Mouse (Mus musculus): Measurements from ENCODE around the gene T. TPM values are rescaled to one million over a fixed set of nuclear protein-coding genes. Genes with fewer than 3 reads are reported as not detected.
"Not testable (repeated sequence)": the region's sequence is repeated elsewhere in the genome, so short reads cannot be mapped to it uniquely, and the experiment has no call there.

T gene
- polyA plus RNA-seq, 1 experiment from 2014 or later, result not detected

- 63% methylated on average over 4 of the region's 4 CpGs for WGBS
- H3K4me2 ChIP-seq (replicated peaks; ENCODE audit: low read depth), result no peak overlapping the region
- ATAC-seq (ENCODE audit: low FRiP score, low TSS enrichment) (no peak), DNase-seq (ENCODE audit: low spot score) (no peak)
- no peak overlapping the region for H3K4me3 ChIP-seq (ENCODE audit: low read depth, low read length)
- H3K9ac ChIP-seq (ENCODE audit: low read length), result no peak overlapping the region
- no peaks in the 10 kb centered on the region; the same call in 1 of the 2 replicates for H3K27me3 ChIP-seq (ENCODE audit: control insufficient read depth, insufficient read depth, low read length)
- H3K9me3 ChIP-seq (ENCODE audit: control insufficient read depth, low read length), result no peaks in the 10 kb centered on the region
- H3K4me1 ChIP-seq (replicated peaks; ENCODE audit: control insufficient read depth, insufficient read depth), result no peaks in the 10 kb centered on the region
- no peak for TF ChIP-seq CTCF (IDR thresholded peaks at IDR 0.05; ENCODE audit: low read depth)
- H3K27ac ChIP-seq (replicated peaks), result no peak overlapping the region
- H3K36me3 ChIP-seq (ENCODE audit: control insufficient read depth, insufficient read depth, low read length), result no peaks in the 10 kb centered on the region
Measured at GRCm38 (mm10) chr17:8390487-8390886, 43.7 kb upstream of the T start.

GRCm38 (mm10) chr17:8396371-8396770 lies 37.9 kb upstream of the T start:
- ATAC-seq (ENCODE audit: low FRiP score, low TSS enrichment) (no peak), DNase-seq (ENCODE audit: low spot score) (no peak)
- no peak overlapping the region for H3K9ac ChIP-seq (ENCODE audit: low read length)
- no peak overlapping the region for H3K4me2 ChIP-seq (replicated peaks; ENCODE audit: low read depth)
- TF ChIP-seq CTCF (IDR thresholded peaks at IDR 0.05; ENCODE audit: low read depth) (no peak), EP300 (optimal IDR thresholded peaks at IDR 0.05) (no peak)
- H3K27me3 ChIP-seq (ENCODE audit: control insufficient read depth, insufficient read depth, low read length), result no peaks in the 10 kb centered on the region
- H3K4me1 ChIP-seq (replicated peaks; ENCODE audit: control insufficient read depth, insufficient read depth), result no peaks in the 10 kb centered on the region
- no peak overlapping the region for H3K27ac ChIP-seq (replicated peaks)
- no peak overlapping the region for H3K4me3 ChIP-seq (ENCODE audit: low read depth, low read length)
- no peaks in the 10 kb centered on the region for H3K9me3 ChIP-seq (ENCODE audit: control insufficient read depth, low read length)
- WGBS, result 48% methylated on average over 4 of the region's 4 CpGs
- no peaks in the 10 kb centered on the region for H3K36me3 ChIP-seq (ENCODE audit: control insufficient read depth, insufficient read depth, low read length)

DNA sequence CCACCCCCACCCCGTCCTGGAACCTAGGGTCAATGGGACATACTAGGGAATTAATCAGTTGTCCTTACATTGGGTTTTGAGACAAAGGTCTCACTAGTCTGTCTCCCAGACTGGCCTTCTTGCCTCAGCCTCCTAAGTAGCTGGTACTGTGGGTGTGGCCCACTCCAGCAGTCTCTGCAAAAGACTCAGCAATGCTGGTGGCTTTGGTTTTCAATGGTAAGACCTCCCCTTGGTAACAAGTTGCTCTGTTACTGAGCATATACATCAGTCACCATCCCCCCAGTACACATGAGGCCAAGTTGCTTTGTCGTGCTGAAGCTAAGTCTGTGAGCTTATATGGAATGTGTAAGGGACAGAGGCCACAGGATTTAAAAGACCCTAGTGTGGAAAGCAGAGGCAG lies 36.3 kb upstream of the T start:
- no peaks in the 10 kb centered on the region for H3K27me3 ChIP-seq (ENCODE audit: control insufficient read depth, insufficient read depth, low read length)
- no peak for TF ChIP-seq EP300 (optimal IDR thresholded peaks at IDR 0.05)
- WGBS, result 58% methylated on average over 2 of the region's 2 CpGs

GRCm38 (mm10) chr17:8403932-8404331 lies 30.3 kb upstream of the T start:
- 25% methylated on average over 6 of the region's 8 CpGs for WGBS

More for the DNA sequence above, 36.3 kb upstream of the T start:
- H3K9ac ChIP-seq (ENCODE audit: low read length), result no peak overlapping the region
- no peak overlapping the region for H3K4me3 ChIP-seq (ENCODE audit: low read depth, low read length)
- H3K36me3 ChIP-seq (ENCODE audit: control insufficient read depth, insufficient read depth, low read length), result no peaks in the 10 kb centered on the region
- no peaks in the 10 kb centered on the region for H3K9me3 ChIP-seq (ENCODE audit: control insufficient read depth, low read length)
- no peak overlapping the region for H3K27ac ChIP-seq (replicated peaks)
- H3K4me2 ChIP-seq (replicated peaks; ENCODE audit: low read depth), result no peak overlapping the region
- DNase-seq (ENCODE audit: low spot score) (no peak), ATAC-seq (ENCODE audit: low FRiP score, low TSS enrichment) (no peak)
- no peaks in the 10 kb centered on the region for H3K4me1 ChIP-seq (replicated peaks; ENCODE audit: control insufficient read depth, insufficient read depth)

GRCm38 (mm10) chr17:8406285-8406684 lies 27.9 kb upstream of the T start:
- Histone ChIP-seq H3K36me3 (ENCODE audit: control insufficient read depth, insufficient read depth, low read length) (no peaks in the 10 kb centered on the region), H3K4me2 (replicated peaks; ENCODE audit: low read depth) (no peak overlapping the region), H3K9me3 (ENCODE audit: control insufficient read depth, low read length) (no peaks in the 10 kb centered on the region), H3K4me1 (replicated peaks; ENCODE audit: control insufficient read depth, insufficient read depth) (no peaks in the 10 kb centered on the region), H3K27me3 (ENCODE audit: control insufficient read depth, insufficient read depth, low read length) (no peaks in the 10 kb centered on the region), H3K27ac (replicated peaks) (no peak overlapping the region), H3K4me3 (ENCODE audit: low read depth, low read length) (no peak overlapping the region), H3K9ac (ENCODE audit: low read length) (no peak overlapping the region)
- ATAC-seq (ENCODE audit: low FRiP score, low TSS enrichment), result no peak
- DNase-seq (ENCODE audit: low spot score), result no peak
- 70% methylated on average over 6 of the region's 6 CpGs for WGBS
- TF ChIP-seq EP300 (optimal IDR thresholded peaks at IDR 0.05), result no peak
- no peak for TF ChIP-seq CTCF (IDR thresholded peaks at IDR 0.05; ENCODE audit: low read depth)

More at GRCm38 (mm10) chr17:8403932-8404331, 30.3 kb upstream of the T start:
- not testable (repeated sequence) for H3K9ac ChIP-seq (ENCODE audit: low read length); H3K27me3 ChIP-seq (ENCODE audit: control insufficient read depth, insufficient read depth, low read length); DNase-seq (ENCODE audit: low spot score); H3K4me2 ChIP-seq (replicated peaks; ENCODE audit: low read depth); H3K27ac ChIP-seq (replicated peaks); H3K4me1 ChIP-seq (replicated peaks; ENCODE audit: control insufficient read depth, insufficient read depth); H3K4me3 ChIP-seq (ENCODE audit: low read depth, low read length); H3K9me3 ChIP-seq (ENCODE audit: control insufficient read depth, low read length); ATAC-seq (ENCODE audit: low FRiP score, low TSS enrichment); H3K36me3 ChIP-seq (ENCODE audit: control insufficient read depth, insufficient read depth, low read length)

DNA sequence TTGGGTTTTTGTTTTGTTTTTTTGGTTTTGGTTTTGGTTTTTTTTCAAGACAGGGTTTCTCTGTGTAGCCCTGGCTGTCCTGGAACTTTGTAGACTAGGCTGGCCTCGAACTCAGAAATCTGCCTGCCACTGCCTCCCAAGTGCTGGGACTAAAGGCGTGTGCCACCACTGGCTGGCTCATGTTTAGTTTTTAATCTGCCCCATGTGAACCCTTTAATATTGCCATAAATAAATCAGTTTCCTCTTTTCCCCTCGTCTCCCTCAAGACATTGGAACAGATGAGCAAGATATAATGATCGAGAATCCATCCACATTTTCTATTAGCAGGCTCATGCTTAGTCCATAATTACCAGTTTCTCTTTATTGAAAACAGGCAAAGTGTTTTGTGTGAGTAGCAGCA lies 26.2 kb upstream of the T start:
- not testable (repeated sequence) for H3K4me1 ChIP-seq (replicated peaks; ENCODE audit: control insufficient read depth, insufficient read depth); H3K27ac ChIP-seq (replicated peaks); H3K27me3 ChIP-seq (ENCODE audit: control insufficient read depth, insufficient read depth, low read length); H3K4me3 ChIP-seq (ENCODE audit: low read depth, low read length); H3K9me3 ChIP-seq (ENCODE audit: control insufficient read depth, low read length); H3K4me2 ChIP-seq (replicated peaks; ENCODE audit: low read depth); H3K36me3 ChIP-seq (ENCODE audit: control insufficient read depth, insufficient read depth, low read length); ATAC-seq (ENCODE audit: low FRiP score, low TSS enrichment); DNase-seq (ENCODE audit: low spot score); H3K9ac ChIP-seq (ENCODE audit: low read length)
- 65% methylated on average over 4 of the region's 4 CpGs for WGBS

All from stomach, postnatal 0 days (tissue).